Mouse (Mus musculus): ENCODE results near the gene Six5.
A peak's percentile ranks its signal among the peaks of the same experiment; 100 is the strongest.

The Six5 gene

GRCm38 (mm10) chr7:19076586-19076991 lies 17.8 kb upstream of the Six5 start:
- DNase-seq, result no peak

GRCm38 (mm10) chr7:19077761-19078160 lies 16.6 kb upstream of the Six5 start:
- peak; percentile 76 to 83 for DNase-seq

GRCm38 (mm10) chr7:19078732-19079131 lies 15.7 kb upstream of the Six5 start:
- no peak for DNase-seq

GRCm38 (mm10) chr7:19080451-19080950 lies 13.9 kb upstream of the Six5 start:
- no peak for DNase-seq

- no peak for DNase-seq
Measured at GRCm38 (mm10) chr7:19082171-19082570, 12.2 kb upstream of the Six5 start.

GRCm38 (mm10) chr7:19083096-19083495 lies 11.3 kb upstream of the Six5 start:
- no peak for DNase-seq

- DNase-seq, result no peak
Measured at GRCm38 (mm10) chr7:19083701-19084100, 10.7 kb upstream of the Six5 start, which contains the start of gene Dmpk. Dmpk (plus strand) TSS chr7:19083849.

- peak; percentile 61 to 70 for DNase-seq
Measured at GRCm38 (mm10) chr7:19084277-19084771, 10.1 kb upstream of the Six5 start.

GRCm38 (mm10) chr7:19084921-19085473 lies 9.4 kb upstream of the Six5 start:
- DNase-seq, result no peak

- no peak for DNase-seq
Measured at GRCm38 (mm10) chr7:19085495-19085894, 8.9 kb upstream of the Six5 start.

- peak; percentile 64 to 71 for DNase-seq
Measured at GRCm38 (mm10) chr7:19086042-19086441, 8.4 kb upstream of the Six5 start.

- no peak for DNase-seq
Measured at GRCm38 (mm10) chr7:19086760-19087159, 7.6 kb upstream of the Six5 start.

GRCm38 (mm10) chr7:19088813-19089212 lies 5.6 kb upstream of the Six5 start:
- peak; percentile 59 to 83 for DNase-seq

- DNase-seq, result no peak
Measured at GRCm38 (mm10) chr7:19091913-19092312, 2.5 kb upstream of the Six5 start.

- no peak for DNase-seq
Measured at GRCm38 (mm10) chr7:19092381-19093173, 1.8 kb upstream of the Six5 start.

GRCm38 (mm10) chr7:19093174-19093521 lies 1.2 kb upstream of the Six5 start:
- DNase-seq, result peak; percentile 79 to 89

GRCm38 (mm10) chr7:19093537-19094385 lies 633 bp upstream of the Six5 start:
- peak; percentile 79 for DNase-seq

- no peak for DNase-seq
Measured at GRCm38 (mm10) chr7:19094826-19095750, 694 bp downstream of the Six5 start.

GRCm38 (mm10) chr7:19095751-19096110 lies 1.3 kb downstream of the Six5 start:
- no peak for DNase-seq

GRCm38 (mm10) chr7:19096421-19096976 lies 2.1 kb downstream of the Six5 start:
- no peak for DNase-seq

- DNase-seq, result no peak
Measured at GRCm38 (mm10) chr7:19097217-19097616, 2.8 kb downstream of the Six5 start.

GRCm38 (mm10) chr7:19097863-19098262 lies 3.5 kb downstream of the Six5 start:
- DNase-seq, result no peak

Data from spleen, adult 18-20 months (tissue).